Mouse (Mus musculus) mammary gland, adult 2 months (tissue): ENCODE data around the gene Dpysl5. TPM values are rescaled to one million over a fixed set of nuclear protein-coding genes. Genes with fewer than 3 reads are reported as not detected.

ENCODE experiments used
- polyA plus RNA-seq: library from polyadenylated mRNA; depleted of rRNA; stranded (reverse); fragments of >200 nt; gene quantifications from 2 replicates; pipeline ENCODE4 v1.2.3, GENCODE M21; 2012; ENCODE audit warnings: low replicate concordance; rRNA removed

Gene Dpysl5
- 1.1 and 1.2 TPM in 2 replicates for polyA plus RNA-seq

GRCm38 (mm10) chr5:30711147-30712001 is at the start of gene Dpysl5:
Gene Dpysl5, plus strand, starts transcription at chr5:30711564.

GRCm38 (mm10) chr5:30666391-30667195 is 44.8 kb upstream of the Dpysl5 start, which contains the start of gene Cenpa:
Gene Cenpa, plus strand, starts transcription at chr5:30666777.

GRCm38 (mm10) chr5:30814424-30815119 is 103.2 kb downstream of the Dpysl5 start, which contains the start of gene Mapre3:
Gene Mapre3, plus strand, starts transcription at chr5:30814641.

Other genes with a start within 250 kb of the Dpysl5 start
- gene Otof, start 249.6 kb upstream of the Dpysl5 start, polyA plus RNA-seq, result 0.29 and 0.34 TPM in 2 replicates
- gene 1700001C02Rik, start 245.5 kb upstream of the Dpysl5 start, polyA plus RNA-seq, result not detected in 2 replicates
- gene Cib4, start 165.7 kb upstream of the Dpysl5 start, polyA plus RNA-seq, result 0.45 TPM in 1 of 2 replicates, not detected in the other
- 153 TPM in 2 replicates for gene Kcnk3, start 123.4 kb upstream of the Dpysl5 start, polyA plus RNA-seq
- 103 and 106 TPM in 2 replicates for gene Slc35f6, start 63.6 kb upstream of the Dpysl5 start, polyA plus RNA-seq
- gene Cenpa, start 44.8 kb upstream of the Dpysl5 start, polyA plus RNA-seq, result 17.1 and 27.2 TPM in 2 replicates
- 42.4 and 51.9 TPM in 2 replicates for gene Mapre3, start 103.1 kb downstream of the Dpysl5 start, polyA plus RNA-seq
- gene Tmem214, start 156.4 kb downstream of the Dpysl5 start, polyA plus RNA-seq, result 94.4 and 99.5 TPM in 2 replicates
- 9.7 and 14.6 TPM in 2 replicates for gene Agbl5, start 177.1 kb downstream of the Dpysl5 start, polyA plus RNA-seq
- 171 and 178 TPM in 2 replicates for gene Ost4, start 196.2 kb downstream of the Dpysl5 start, polyA plus RNA-seq
- 27.5 and 46.9 TPM in 2 replicates for gene Emilin1, start 201.8 kb downstream of the Dpysl5 start, polyA plus RNA-seq
- 35.7 and 36.4 TPM in 2 replicates for gene Khk, start 209.9 kb downstream of the Dpysl5 start, polyA plus RNA-seq
- 1.5 and 2.5 TPM in 2 replicates for gene Cgref1, start 234.0 kb downstream of the Dpysl5 start, polyA plus RNA-seq
- 250 and 344 TPM in 2 replicates for gene Preb, start 248.8 kb downstream of the Dpysl5 start, polyA plus RNA-seq